Mouse (Mus musculus) retina, adult 2 months (tissue): ENCODE measurements around the gene Bub1.

ENCODE experiments used
- DNase-seq: peaks from one replicate; pipeline ENCODE4 v3.0.0-alpha.2; 2012; ENCODE audit warnings: low read depth, low spot score

Gene Bub1

DNA sequence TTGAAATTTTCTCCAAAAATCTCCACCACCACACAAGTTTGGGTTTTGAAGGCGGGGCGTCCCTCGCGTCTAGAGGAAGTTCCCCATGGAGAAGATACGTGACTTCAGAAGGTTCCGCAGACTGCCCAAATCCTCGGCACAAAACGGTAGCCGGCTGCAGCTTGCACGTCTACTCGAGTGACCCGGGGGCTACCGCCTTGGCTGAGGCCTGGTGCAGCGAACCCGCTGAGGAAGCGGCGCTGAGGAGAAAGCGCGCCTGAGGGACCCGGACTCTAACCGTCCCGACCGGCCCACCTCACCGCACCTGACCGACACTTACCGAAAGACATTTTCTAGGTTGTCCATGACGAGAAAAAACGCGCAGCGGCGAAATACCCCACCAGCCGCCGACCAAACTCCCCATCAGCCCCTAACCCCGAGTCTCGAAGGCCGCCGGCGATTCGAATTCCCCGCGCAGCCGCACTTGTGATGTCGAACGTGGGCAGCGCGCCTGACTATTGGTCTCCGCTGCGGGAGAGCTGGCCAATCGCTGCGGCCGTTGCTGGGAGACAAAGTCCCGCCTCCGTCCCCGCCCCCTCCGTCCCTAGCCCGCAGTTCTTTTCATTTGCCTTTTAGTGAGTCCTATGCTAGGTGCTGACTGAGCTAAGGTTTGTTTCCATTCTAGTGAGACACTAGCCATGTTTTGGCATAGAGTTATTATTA, at the start of gene Bub1:
Gene Bub1, minus strand, starts transcription at position 465 of the 702 bp plus-strand sequence.
- DNase-seq = peak; percentile 71

DNA sequence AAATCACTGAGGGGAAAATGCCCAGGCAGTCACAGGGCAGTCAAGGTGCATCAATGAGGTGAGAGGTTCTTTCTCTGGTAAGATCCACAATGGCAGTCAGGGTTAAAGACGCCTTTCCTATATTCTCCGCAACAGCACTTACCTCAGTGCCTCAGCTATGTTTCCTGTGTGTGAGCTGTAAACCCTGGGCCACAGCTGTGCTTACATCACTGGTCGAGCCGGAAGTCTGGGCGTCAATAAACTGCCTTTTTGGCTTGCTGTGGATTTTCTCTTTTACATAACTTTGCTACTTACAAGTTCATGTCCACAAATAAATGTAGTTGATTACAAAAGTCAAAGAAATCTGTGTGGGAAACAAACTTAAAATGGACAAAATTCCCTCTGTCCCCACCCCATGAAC, 49.4 kb upstream of the Bub1 start:
- DNase-seq = no peak

DNA sequence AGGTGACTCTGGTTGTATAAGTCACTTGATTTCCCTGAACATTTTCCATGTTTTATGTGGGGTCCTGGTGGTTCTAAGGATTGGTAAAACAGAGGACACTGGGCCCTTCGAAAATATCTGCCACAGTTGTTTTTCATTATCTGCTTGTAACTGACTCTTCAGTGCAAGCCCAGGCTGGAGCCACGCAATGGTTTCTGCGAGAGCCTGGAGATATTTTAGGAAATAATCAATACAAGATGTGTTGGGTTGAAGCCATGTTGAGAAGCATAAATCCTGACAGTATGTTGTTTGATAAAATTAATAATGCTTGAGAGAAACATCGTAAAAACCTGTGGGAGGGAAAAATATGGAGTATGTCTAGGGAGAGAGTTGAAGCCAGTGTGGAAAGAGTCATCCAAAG, 32.7 kb upstream of the Bub1 start:
- no peak for DNase-seq

DNA sequence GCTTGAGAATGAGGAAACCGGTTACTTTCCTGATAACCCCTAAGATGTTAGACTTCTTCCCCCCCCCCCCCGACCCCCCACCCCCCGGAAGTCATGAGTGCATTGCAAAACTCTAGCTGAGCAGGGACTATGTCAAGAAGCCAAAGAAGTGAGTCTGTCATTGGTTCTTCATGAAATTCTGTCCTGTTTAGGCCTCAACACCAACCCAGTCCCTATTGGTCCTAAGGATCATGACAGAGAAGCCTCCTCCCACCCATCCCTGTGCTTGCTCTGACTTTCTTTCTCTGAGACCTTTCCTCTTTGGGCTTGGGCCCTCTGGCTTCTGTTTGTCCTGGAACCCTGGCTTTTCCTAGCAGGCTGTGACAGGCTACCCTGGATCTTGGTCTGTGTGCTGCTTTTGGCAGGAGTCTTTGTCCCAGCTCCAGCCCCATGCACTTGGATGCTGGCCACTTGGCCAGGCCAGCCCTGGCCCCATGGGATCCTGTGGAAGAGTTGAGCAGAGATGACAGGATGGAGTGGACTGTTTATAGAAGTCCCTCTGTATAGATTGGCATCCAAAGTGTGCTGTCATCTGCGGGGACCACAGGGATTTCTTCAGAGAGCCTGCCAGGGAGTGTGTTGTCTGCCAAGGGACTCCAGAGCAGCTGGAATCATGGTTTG, 22.8 kb upstream of the Bub1 start:
- peak; percentile 8 for DNase-seq

DNA sequence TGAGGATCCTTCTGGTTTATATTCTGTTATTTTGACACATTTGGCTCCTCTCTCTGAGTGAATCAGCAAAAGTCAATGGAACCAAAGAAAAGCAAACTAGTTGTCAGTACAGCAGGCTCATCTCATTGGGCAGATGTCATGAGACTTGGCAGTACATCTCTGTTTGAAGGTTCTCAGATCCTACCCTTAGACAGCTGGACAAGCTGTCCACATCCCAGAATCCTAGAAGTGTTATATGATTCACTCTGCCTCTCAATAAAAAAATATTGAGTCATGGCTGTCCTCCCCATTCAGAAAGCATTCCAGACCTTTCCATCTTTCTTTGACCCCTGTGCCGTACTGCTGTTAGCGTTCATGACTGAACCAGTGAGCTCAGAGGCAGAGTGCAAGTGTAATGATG, 18.7 kb upstream of the Bub1 start:
- DNase-seq = no peak

DNA sequence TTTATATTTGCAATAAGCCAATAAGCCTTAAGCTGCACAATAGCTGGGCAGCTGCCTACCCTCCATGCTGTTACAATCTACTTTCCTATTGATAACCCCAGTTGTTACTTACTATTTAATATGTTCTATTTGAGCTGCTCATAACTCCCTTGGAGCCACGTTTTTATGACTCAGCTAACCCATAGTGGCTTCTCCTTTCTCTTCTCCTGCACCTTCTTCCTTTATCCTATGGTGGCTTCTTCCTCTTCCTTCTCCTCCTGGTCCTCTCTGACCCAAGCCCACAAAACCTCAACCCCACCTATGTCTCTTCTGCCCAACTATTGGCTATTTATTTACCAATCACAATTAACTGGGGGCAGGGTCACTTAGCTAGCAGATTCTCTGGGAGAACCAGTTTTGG, 14.9 kb upstream of the Bub1 start:
- no peak for DNase-seq

DNA sequence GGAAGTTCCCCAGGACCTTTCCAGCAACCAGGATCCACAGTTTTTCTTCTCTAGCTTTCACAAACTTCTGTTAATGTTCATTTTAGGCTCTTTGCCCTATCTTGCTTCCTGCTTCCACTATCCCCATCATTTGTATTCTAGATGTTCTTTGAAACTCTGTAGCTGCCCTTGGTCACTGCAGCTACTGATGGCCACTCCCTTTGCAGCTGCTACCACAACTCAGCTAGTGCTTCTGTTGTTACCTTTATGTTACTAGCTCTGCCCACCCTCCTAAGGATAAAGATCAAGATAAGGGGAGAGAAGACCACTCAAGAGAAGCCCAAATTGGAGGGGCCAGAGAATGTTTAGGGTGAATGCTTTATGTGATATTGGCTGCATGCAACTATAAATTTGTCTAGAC, 14.3 kb upstream of the Bub1 start:
- no peak for DNase-seq

DNA sequence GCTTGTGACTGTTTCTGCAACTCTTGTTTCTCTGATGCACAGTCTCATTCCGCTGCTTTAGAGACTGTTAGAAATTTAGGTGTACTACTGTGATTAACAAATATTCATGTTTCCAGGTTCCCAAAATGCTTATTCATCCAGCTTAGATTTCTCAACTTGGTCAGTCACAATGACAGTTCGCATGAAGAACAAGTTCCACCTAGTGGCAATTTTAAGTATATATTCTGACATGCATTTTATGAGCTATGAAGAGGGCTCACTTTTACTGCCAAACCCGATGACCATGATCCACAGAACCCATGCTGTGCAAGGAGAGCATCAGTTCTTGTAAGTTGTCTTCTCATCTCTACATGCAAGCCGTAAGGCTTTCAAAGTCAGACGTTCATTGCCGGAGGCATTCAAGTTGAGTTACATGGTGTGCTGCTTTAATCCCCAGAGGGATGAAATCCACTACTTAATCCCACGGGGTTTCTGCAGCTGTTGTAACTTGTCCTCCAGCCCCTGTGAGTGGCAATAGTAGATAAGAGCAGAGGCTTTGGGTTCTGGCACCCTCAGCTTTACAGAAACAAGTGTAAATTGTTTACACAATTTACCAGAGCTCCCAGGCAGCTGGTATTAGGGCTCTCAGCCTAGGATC, 13.8 kb upstream of the Bub1 start:
- DNase-seq = peak; percentile 6

DNA sequence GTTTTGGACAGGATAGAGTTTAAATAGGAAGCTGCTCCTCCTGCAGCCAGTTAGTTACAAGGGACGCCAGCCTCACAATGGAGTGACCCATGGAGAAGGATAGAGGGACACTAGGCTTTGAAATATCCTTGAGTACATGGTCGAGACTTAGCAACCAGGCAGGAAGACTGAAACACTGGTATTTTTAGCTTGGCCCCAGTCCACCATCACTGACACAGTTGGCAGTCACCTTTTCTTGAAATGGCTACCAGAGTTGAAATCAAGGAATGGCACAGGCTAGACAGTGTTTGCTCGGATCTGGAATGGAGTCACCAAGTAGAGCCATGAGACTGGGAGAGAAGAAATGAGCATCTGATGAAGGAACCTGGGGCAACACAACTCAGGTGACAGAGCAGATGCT, 10.8 kb upstream of the Bub1 start:
- DNase-seq = no peak

DNA sequence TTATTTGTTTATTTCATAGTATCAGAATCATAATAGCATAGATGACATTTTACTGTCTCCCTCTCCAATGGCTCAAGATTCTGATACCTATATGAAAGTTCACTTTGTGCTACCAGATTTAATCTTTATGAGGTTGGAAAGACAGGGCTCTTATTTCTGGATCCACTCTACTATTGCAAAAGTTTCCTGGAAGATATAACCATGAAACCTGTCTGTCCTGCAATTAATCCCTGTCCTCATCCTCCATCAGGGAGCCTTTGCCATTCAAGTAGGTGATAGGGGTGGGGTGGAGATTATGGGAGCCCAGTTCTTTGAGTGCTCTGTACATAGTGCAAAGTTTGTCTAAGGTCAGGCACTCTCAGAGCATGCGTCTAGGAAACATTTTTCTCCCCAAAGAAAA, 9.7 kb upstream of the Bub1 start:
- DNase-seq = no peak

DNA sequence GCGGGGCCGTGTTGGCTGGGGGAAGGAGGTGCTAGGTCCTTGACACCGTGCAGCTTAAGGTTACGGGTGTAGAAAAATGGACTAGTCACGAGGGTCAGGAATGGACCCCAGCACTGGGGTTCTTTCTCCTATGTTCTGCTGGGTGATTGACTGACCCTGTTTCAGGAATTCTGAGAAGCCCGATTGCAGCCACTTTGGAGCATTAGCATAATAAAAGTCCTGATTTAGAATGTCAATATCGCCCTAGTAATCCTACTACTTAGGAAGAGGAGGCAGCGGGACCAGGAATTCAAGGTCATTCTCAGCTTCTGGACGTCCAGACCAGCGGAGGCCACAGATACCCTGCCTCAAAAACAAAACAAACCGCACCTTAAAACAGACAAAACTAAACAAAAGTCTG, 7.8 kb upstream of the Bub1 start:
- DNase-seq = no peak

DNA sequence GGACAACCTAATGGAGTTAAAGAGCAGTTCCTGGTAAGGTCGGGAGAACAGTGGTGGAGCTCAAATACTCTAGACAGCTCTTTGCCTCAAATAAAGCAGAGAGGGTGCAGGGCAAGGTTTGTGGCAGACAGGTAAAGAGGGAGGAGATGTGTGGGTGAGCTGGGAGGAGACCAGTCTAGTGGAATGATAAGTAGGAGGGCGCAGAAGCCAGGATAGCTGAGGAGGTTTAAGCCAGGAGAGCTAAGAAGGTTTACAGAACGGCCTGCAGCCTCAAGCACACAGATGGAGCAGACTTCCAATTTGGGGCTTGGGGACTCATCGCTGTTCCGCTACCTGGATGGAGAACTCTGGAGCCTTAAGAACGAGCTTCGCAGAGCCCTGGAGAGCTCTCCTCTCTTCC, 6.9 kb upstream of the Bub1 start, which contains the start of gene Acoxl:
Gene Acoxl, plus strand, starts transcription at position 301 of the 400 bp plus-strand sequence.
- no peak for DNase-seq

DNA sequence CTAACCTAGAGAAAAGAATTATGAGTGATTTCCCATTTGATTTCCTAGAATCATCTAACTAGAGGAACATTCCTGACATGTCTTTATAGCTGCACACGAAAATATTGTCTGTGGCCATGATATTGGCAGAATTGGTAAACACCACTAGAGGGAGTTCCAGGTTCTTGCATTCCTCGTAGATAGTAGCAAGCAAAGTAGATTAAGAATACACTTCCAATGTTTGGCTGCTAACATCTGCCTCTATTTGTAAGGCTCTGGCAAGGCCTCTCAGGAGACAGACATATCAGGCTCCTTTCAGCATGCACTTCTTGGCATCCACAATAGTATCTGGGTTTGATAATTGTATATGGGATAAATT, 1.1 kb upstream of the Bub1 start:
- DNase-seq = peak; percentile 9

DNA sequence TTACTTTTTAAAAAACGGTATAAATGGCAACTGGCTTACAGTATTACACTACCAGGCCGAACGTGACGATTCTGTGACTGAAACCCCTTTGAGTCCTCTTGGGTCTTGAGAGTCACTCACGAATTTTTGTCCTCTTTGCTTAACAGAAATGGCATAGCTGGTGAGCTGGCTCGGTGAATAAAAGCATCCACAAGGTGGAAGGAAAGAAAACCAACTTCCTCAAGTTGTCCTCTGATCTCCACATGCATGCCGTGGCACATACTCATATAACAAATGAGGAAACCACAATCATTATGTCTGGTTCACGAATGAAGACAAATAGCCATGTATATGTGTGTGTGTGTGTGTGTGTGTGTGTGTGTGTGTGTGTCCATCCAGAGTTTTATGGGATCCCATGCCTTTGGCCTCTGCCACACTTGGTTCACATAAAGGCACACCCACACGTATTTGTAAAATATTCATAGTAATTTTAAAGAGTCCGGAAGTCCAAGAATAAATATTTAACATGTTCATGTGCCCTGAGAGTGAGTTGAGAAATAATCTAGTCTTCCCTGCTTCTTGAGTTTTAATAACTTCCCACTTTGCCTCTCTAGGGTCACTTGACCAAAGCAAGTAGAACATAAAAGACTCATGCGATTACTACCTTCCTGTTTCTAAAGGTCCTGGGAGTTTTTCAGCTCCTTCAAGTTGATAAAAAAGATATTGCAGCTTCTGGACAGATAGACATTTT, 603 bp upstream of the Bub1 start:
- DNase-seq = no peak

DNA sequence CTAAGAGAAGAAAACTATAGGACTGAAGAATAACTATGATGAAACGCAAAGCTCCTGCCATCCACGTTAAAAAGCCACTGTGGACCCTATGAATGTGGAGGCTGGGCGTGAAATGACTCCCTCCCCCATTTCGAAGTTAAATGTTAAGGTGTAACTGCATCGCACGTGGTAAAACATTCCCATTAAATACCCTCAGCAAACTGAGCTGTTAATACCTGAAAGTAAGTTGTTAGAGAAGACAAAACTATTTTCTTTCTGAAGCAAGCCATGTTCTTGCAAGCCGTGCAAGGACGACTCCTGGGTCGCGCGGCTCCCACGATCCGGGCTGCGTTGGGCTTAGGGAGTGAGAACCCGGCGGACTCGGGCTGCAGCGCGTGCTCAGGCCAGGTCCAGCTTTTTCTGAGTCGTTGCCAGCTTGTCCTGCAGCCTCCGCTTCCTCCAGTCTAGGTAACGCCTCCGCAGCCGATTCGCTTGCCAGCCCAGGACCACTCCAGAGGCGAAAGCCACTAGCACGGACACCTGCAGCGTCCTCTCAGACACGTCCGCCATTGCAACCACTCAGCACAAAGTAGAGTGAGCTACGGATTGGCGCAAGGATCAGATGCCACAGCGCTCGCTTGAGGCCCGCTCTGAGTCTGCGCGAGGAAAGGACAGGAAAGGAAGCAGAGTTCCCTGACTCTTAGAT, 39.6 kb downstream of the Bub1 start, which contains the start of gene Mtln:
Gene Mtln, minus strand, starts transcription at position 570 of the 685 bp plus-strand sequence.
- peak; percentile 80 for DNase-seq

DNA sequence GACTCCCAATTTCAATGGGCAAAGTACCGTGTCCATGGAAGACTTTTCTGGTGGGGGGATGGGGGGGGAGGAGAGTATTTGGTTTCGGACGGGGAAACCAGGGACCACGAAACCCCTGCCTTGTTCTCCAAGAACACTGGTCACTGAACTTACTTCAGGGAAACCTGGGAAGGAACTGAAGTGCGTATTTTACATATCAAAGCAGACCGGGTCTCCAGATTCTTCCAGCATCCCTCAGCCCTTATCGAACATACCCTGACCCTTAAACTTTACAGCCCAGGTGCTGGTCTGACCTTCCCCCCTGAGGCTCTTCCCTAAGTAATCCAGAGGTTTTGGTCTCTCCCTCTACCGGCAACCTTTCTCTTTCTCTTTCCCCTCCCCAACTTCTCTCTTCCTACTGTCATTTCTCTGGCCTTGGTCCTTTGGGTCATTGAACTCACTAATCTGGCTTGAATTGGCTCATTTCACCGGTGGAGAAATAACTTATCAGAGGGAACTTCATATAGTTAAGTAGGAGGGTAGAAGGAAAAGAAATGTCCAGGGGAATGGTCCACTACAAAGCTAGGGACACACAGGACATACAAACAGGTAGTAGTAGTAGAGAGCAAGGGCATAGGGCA, 41.9 kb downstream of the Bub1 start:
- no peak for DNase-seq

DNA sequence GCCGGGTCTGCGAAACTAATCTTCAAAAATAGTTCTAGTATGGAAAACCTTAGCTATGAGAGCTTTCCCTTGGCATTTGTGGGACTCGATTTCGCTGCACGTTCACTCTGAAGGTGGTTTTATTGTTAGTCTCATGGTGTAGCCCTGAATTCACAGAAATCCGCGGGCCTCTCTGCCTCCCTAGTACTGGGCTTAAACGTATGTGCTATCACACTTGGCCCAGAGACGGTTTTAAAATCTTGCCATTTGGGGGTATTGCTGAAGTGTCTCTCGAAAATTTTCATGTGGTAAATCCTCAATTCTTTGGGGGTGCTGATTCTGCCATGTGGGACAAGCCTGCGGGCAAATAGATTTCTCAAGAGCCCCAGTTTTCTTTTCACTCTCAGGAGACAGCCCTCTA, 42.5 kb downstream of the Bub1 start:
- peak; percentile 16 for DNase-seq

DNA sequence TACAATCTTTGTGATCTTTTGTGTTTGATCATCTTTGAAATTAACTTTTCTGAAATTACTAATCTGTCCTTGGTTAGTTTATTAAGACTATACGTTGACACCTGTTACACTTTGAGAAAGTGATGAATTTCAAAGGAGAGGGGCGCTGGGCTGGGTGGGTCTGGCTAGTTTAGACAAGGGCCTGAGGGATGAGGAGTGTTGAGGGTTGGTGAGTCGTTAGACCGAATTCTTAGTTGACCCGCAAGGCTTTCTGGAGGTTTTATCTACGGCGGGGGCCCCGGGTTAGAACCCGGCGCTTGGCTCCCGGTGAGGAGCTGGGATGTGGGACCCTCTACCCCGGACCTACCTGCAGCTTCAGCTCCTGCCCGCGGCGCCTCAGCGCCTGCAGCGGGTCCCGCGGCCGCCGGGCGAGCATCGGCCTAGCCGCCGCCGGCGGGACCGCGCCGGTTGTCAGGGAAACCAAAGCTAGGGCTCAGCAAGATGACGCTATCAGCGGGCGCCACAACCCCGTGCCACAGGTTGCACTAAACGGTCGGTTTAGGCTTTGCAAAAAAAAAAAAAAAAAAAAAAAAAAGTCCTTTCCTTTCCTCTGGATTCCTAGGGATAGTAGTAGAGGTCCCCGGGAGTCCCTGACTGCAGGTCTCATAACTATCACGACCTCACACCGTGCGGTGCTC, 43.1 kb downstream of the Bub1 start, which contains the start of gene Nphp1:
Gene Nphp1, minus strand, starts transcription at position 458 of the 677 bp plus-strand sequence.
- DNase-seq = peak; percentile 66

DNA sequence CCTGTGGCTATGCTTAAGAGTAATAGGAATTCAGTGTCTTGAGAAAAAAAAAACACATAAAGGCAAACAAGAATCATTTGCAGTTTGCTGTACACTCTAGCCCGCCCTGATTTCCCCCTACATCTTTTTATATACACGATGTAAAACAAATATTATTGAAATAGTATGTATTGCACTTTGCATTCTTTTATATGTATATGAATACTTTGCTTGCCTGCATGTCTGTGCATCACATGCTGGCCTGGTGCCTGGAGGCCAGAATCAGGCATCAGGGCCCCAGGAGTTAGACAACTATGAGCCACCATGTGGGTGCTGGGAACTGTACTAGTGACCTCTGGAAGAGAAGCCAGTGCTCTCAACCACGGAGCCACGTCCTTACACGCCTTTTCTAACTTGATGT, 44.4 kb downstream of the Bub1 start:
- no peak for DNase-seq

DNA sequence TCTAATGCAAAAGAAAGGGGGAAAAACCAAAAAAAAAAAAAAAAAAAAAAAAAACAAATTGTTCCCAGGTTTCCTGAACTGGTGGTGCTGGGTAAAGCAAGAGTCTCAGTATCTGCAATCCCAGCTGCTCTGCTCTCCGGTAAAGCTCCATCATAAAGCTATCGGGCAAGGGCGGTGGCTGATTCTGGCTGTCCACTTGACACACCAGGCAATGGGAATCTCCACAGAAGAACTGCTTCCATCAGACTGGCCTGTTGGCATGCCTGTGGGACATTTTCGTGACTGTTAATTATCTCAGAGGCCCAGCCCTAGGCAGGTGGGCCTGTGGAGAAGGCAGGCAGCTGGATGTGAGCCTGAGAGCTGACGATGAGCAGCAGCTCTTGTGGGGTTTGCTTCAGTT, 53.2 kb downstream of the Bub1 start:
- DNase-seq = no peak

DNA sequence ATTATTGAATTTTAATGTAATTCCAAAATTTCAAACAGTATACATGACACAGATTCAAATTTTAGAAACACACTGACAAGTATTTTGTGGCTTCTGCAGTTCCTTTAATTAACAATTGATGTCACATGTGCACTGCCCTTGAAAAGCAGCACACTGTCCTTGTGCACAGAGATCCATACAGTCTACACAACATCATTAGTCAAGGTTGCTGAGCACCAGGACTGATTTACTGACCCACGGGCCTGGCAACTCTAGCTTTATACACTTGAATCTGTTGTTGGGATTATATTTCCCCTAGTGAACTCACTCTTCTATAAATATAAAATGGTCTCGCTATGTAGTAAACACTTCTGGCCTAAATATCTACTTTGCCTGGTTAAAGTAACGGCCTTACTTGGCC, 56.7 kb downstream of the Bub1 start:
- no peak for DNase-seq
